Mouse (Mus musculus) CH12.LX (cell line): Measurements from ENCODE around the gene Iqschfp. TPM values are rescaled to one million over a fixed set of nuclear protein-coding genes. Genes with fewer than 3 reads are reported as not detected.
A peak's percentile ranks its signal among the peaks of the same experiment; 100 is the strongest.

ENCODE experiments used
- DNase-seq: peaks from one replicate; pipeline ENCODE4 v3.0.0-alpha.2; 2013; ENCODE audit errors: extremely low read depth
- H3K27ac ChIP-seq: 2 replicates; pipeline ENCODE4 v1.5.1; 2012; ENCODE audit warnings: low read depth, mild to moderate bottlenecking, control low read depth, moderate library complexity; ENCODE audit not compliant: insufficient read depth
- H3K27me3 ChIP-seq: replicated peaks from 2 replicates; pipeline ENCODE3; 2012; ENCODE audit warnings: inconsistent platforms
- H3K36me3 ChIP-seq, 2 experiments: replicated peaks in 1 of 2; 2 replicates each; pipeline versions ENCODE3 to v1.6.1; 2012; ENCODE audit warnings: inconsistent platforms in 1 of 2, low read length in 1 of 2, mild to moderate bottlenecking in 1 of 2, mixed read lengths in 1 of 2, moderate library complexity in 1 of 2; ENCODE audit not compliant: control insufficient read depth in 1 of 2, insufficient read depth in 1 of 2
- H3K4me1 ChIP-seq, 2 experiments: 2 replicates each; pipeline ENCODE4 v1.6.1; 2012; ENCODE audit warnings: inconsistent platforms in 1 of 2, moderate library complexity in 1 of 2; ENCODE audit not compliant: insufficient read depth in 2 of 2, control insufficient read depth in 1 of 2
- H3K4me2 ChIP-seq: 2 replicates; pipeline ENCODE4 v1.6.1; 2012; ENCODE audit warnings: low read depth, mild to moderate bottlenecking, control low read depth; ENCODE audit not compliant: poor library complexity, insufficient read depth, severe bottlenecking
- H3K4me3 ChIP-seq, 3 experiments: fragments of 150-350 bp in 1 of 3; sonication (generic) in 1 of 3; replicated peaks in 1 of 3; 2 replicates each; pipeline versions ENCODE3 to v1.5.1; 2011 to 2012; ENCODE audit warnings: low read depth in 2 of 3, low read length in 2 of 3, mild to moderate bottlenecking in 2 of 3, moderate library complexity in 2 of 3, control low read depth in 1 of 3, improper control_type of control experiment in 1 of 3, inconsistent platforms in 1 of 3, mixed read lengths in 1 of 3; ENCODE audit not compliant: poor library complexity in 1 of 3
- H3K79me2 ChIP-seq: replicated peaks from 2 replicates; pipeline ENCODE4 v1.6.1; 2012; ENCODE audit warnings: mild to moderate bottlenecking, moderate library complexity; ENCODE audit not compliant: control insufficient read depth, poor library complexity, insufficient read depth, severe bottlenecking; ENCODE audit errors: extremely low read depth
- H3K9ac ChIP-seq: 2 replicates; pipeline ENCODE4 v1.6.1; 2012; ENCODE audit warnings: low read depth, mild to moderate bottlenecking, control low read depth, moderate library complexity; ENCODE audit not compliant: insufficient read depth
- H3K9me3 ChIP-seq: replicated peaks from 2 replicates; pipeline ENCODE3; 2012; ENCODE audit warnings: low read length, inconsistent platforms, mixed read lengths
- BHLHE40 ChIP-seq: IDR thresholded peaks from 2 replicates; pipeline ENCODE4 v1.6.1; 2011; ENCODE audit warnings: mild to moderate bottlenecking, low read depth, low read length, improper control_type of control experiment
- CHD1 ChIP-seq: IDR thresholded peaks from 2 replicates; pipeline ENCODE4 v1.6.1; 2012; ENCODE audit warnings: low read depth, low read length, improper control_type of control experiment, inconsistent platforms
- CHD2 ChIP-seq: IDR thresholded peaks from 2 replicates; pipeline ENCODE4 v1.6.1; 2011; ENCODE audit warnings: low read length, improper control_type of control experiment
- CTCF ChIP-seq, 2 experiments: IDR thresholded peaks in 1 of 2; conservative IDR thresholded peaks in 1 of 2; 2 replicates each; pipeline ENCODE4 v1.5.1; 2011 to 2012; ENCODE audit warnings: low read depth in 2 of 2, low read length in 2 of 2, improper control_type of control experiment in 1 of 2, inconsistent platforms in 1 of 2, mild to moderate bottlenecking in 1 of 2, moderate library complexity in 1 of 2
- E2F4 ChIP-seq: IDR thresholded peaks from 2 replicates; pipeline ENCODE4 v1.6.1; 2011; ENCODE audit warnings: low read depth, low read length, improper control_type of control experiment; ENCODE audit not compliant: insufficient replicate concordance
- ELF1 ChIP-seq: IDR thresholded peaks from 2 replicates; pipeline ENCODE4 v1.6.1; 2014; ENCODE audit warnings: low read depth, mild to moderate bottlenecking, inconsistent platforms, low read length, improper control_type of control experiment
- GABPA ChIP-seq: IDR thresholded peaks from 2 replicates; pipeline ENCODE4 v1.6.1; 2012; ENCODE audit warnings: low read depth, low read length, improper control_type of control experiment, inconsistent platforms; ENCODE audit not compliant: insufficient replicate concordance
- JUN ChIP-seq: IDR thresholded peaks from 2 replicates; pipeline ENCODE4 v1.6.1; 2011; ENCODE audit warnings: low read depth, mild to moderate bottlenecking, low read length, improper control_type of control experiment, moderate library complexity; ENCODE audit not compliant: insufficient read depth
- JUND ChIP-seq: conservative IDR thresholded peaks from 2 replicates; pipeline ENCODE4 v1.6.1; 2011; ENCODE audit warnings: low read depth, low read length, improper control_type of control experiment
- KAT2A ChIP-seq: IDR thresholded peaks from 2 replicates; pipeline ENCODE4 v1.6.1; 2012; ENCODE audit warnings: low read length, improper control_type of control experiment, inconsistent platforms; ENCODE audit not compliant: insufficient replicate concordance
- MAX ChIP-seq: IDR thresholded peaks from 2 replicates; pipeline ENCODE4 v1.6.1; 2011; ENCODE audit warnings: low read length, improper control_type of control experiment
- MYC ChIP-seq: IDR thresholded peaks from 2 replicates; pipeline ENCODE4 v1.6.1; 2011; ENCODE audit warnings: low read depth, mild to moderate bottlenecking, improper control_type of control experiment, low read length
- NRF1 ChIP-seq: IDR thresholded peaks from 2 replicates; pipeline ENCODE4 v1.6.1; 2014; ENCODE audit warnings: low read depth, mild to moderate bottlenecking, inconsistent platforms, low read length, improper control_type of control experiment, moderate library complexity
- POLR2AphosphoS2 ChIP-seq: IDR thresholded peaks from 2 replicates; pipeline ENCODE4 v1.6.1; 2011; ENCODE audit warnings: low read depth, low read length, improper control_type of control experiment
- RAD21 ChIP-seq: IDR thresholded peaks from 2 replicates; pipeline ENCODE4 v1.6.1; 2011; ENCODE audit warnings: low read depth, mild to moderate bottlenecking, low read length, improper control_type of control experiment, moderate library complexity
- SMC3 ChIP-seq: IDR thresholded peaks from 2 replicates; pipeline ENCODE4 v1.6.1; 2011; ENCODE audit warnings: low read depth, low read length, improper control_type of control experiment
- TBP ChIP-seq: conservative IDR thresholded peaks from 2 replicates; pipeline ENCODE4 v1.6.1; 2011; ENCODE audit warnings: low read depth, low read length, improper control_type of control experiment
- UBTF ChIP-seq: IDR thresholded peaks from 2 replicates; pipeline ENCODE4 v1.6.1; 2012; ENCODE audit warnings: low read depth, mild to moderate bottlenecking, inconsistent platforms, low read length, improper control_type of control experiment, moderate library complexity
- USF2 ChIP-seq: conservative IDR thresholded peaks from 2 replicates; pipeline ENCODE4 v1.6.1; 2011; ENCODE audit warnings: low read depth, low read length, improper control_type of control experiment
- ZC3H11A ChIP-seq: IDR thresholded peaks from 2 replicates; pipeline ENCODE4 v1.6.1; 2012; ENCODE audit warnings: low read depth, mild to moderate bottlenecking, inconsistent platforms, low read length, improper control_type of control experiment
- ZMIZ1 ChIP-seq: IDR thresholded peaks from 2 replicates; pipeline ENCODE4 v1.6.1; 2012; ENCODE audit warnings: low read depth, mild to moderate bottlenecking, inconsistent platforms, low read length, improper control_type of control experiment
- dilution Hi-C: fragments of 300-500 bp; cut with MboI; formaldehyde crosslinking; loops from 2 replicates; pipeline ENCODE4 v1.14.3; 2020; ENCODE audit warnings: low sequenced_read_pairs; ENCODE audit not compliant: extremely low pct_unique_long_range_greater_than_20kb, extremely low pct_ligation_motif_present
- in situ Hi-C: fragments of 300-500 bp; cut with MboI; formaldehyde crosslinking; loops from 3 replicates; pipeline ENCODE4 v1.14.3; 2019; ENCODE audit warnings: low sequenced_read_pairs, low pct_ligation_motif_present, low pct_unique_long_range_greater_than_20kb, mixed read lengths
- polyA plus RNA-seq: library from polyadenylated mRNA; unstranded; fragments of >175 nt; gene quantifications from 2 replicates; pipeline ENCODE4 v1.2.1, GENCODE M21; 2012; ENCODE audit warnings: low read depth; ENCODE audit not compliant: insufficient read length
- total RNA-seq, 2 experiments: library from RNA; depleted of rRNA; stranded (reverse); fragments of 300-350 nt in 1 of 2; fragments of >200 nt in 1 of 2; gene quantifications; 2 replicates each; pipeline ENCODE4 v1.2.3; 2012 to 2014

The Iqschfp gene
- total and polyA plus RNA-seq, 3 experiments = 0.13 to 0.25 TPM; not detected in 1

GRCm38 (mm10) chr3:67980006-67980405 is 88.0 kb downstream of the Iqschfp start:
- in situ Hi-C loops = no loop called here
- Histone ChIP-seq H3K4me2 (no peak overlapping the region), H3K27ac (no peak overlapping the region), H3K9me3 (no peaks in the 10 kb centered on the region), H3K4me1 (no peaks in the 10 kb centered on the region), H3K79me2 (no peaks in the 10 kb centered on the region), H3K36me3 (no peaks in the 10 kb centered on the region), H3K9ac (no peak overlapping the region), H3K4me3 (no peak overlapping the region), H3K27me3 (no peaks in the 10 kb centered on the region)
- peak; percentile 34 for DNase-seq
- dilution Hi-C loops = no loop called here
- TF ChIP-seq CTCF (conservative IDR thresholded peaks at IDR 0.05 in 1 of 2, IDR thresholded peaks at IDR 0.05 in 1 of 2; ENCODE audit: low read depth in 2 of 2, low read length in 2 of 2) (peak; percentile 10 to 55; a peak in 2 of 4 replicates), RAD21 (peak; percentile 60), CHD1 (no peak), KAT2A (no peak), SMC3 (peak; percentile 66)

- Histone ChIP-seq H3K9ac (no peak overlapping the region), H3K79me2 (no peaks in the 10 kb centered on the region), H3K4me3 (no peak overlapping the region), H3K4me2 (no peak overlapping the region), H3K27me3 (no peaks in the 10 kb centered on the region), H3K9me3 (no peaks in the 10 kb centered on the region)
- in situ Hi-C loops = no loop called here
- dilution Hi-C loops = no loop called here
- TF ChIP-seq NRF1 (no peak), ZC3H11A (no peak), E2F4 (no peak), UBTF (no peak), CHD1 (no peak), USF2 (no peak), GABPA (no peak), TBP (no peak), ELF1 (no peak), SMC3 (no peak), JUND (no peak), MAX (no peak), RAD21 (no peak), MYC (no peak), ZMIZ1 (no peak), BHLHE40 (no peak), JUN (no peak), CHD2 (no peak), POLR2AphosphoS2 (no peak)
- TF ChIP-seq, all 38 proteins: peak for 0
- no peaks in the 10 kb centered on the region for H3K36me3 ChIP-seq
- H3K4me1 ChIP-seq = no peaks in the 10 kb centered on the region
- no peak for DNase-seq
- no peak overlapping the region for H3K27ac ChIP-seq
Measured at GRCm38 (mm10) chr3:67983329-67983728, 91.3 kb downstream of the Iqschfp start.
